Mouse (Mus musculus): Measurements from ENCODE around the gene Gm5089.
A peak's percentile ranks its signal among the peaks of the same experiment; 100 is the strongest.

DNA sequence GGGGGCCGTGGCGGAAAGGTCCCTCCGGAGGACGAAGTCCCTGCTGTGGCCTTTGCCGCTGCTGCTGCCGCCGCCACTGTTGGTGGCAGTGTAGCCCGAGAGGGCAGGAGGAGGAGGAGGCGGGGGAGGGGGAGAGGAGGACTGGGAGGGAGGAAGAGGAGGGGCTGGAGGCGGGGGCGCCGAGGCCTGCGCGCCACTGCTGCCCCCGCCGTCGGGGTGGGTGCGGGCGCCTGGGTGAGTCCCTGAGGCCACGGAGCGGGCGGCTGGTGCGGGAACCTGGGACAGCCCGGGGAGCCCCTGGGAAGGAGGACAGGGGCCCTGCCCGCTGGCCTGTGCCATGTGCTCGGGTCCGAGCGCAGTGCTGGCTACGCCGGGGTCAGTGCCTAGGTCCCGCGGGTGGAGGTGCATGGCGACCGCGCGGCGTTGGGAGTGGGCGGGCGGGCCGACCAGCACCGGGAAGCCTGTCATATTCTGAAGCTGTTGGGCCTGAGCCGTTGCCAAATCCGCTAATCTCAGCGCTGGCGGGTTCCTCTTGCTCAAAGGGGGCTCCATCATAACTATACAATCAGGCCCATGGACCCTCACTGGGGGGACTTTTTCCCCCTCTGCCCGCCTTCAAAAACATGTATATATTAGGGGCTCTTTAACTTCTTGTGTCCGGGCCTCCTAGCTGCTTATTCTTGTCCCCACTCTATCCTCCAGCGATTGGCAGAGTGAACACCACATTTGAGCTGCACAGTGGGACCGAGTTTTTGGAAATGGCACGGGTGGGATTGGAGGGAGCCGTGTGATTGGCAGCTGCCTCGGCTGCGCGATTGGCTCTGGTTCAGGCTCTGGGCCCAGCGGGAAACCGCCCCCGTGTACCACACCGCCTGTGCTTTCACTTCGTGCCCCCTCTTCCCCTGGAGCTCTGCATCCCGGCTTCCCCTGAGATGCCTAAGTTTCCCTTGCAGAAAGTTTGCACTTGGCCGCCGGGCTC is 14.1 kb upstream of the Gm5089 start, which contains the start of gene Zic5:
- no peak for TF ChIP-seq ZNF384 (IDR thresholded peaks at IDR 0.05; ENCODE audit: low read depth, low read length)
- TF ChIP-seq CTCF (IDR thresholded peaks at IDR 0.05 in 2 of 3, conservative IDR thresholded peaks at IDR 0.05 in 1 of 3; ENCODE audit: control insufficient read depth in 1 of 3, insufficient read depth in 1 of 3, low read depth in 2 of 3, low read length in 3 of 3, poor library complexity in 1 of 3, severe bottlenecking in 1 of 3), result peak in 2 of 3 experiments; percentile 1 to 20; a peak in 1 of 6 replicates
- no peak for TF ChIP-seq ZC3H11A (IDR thresholded peaks at IDR 0.05; ENCODE audit: low read depth, low read length)
- peak; percentile 66 to 82 for TF ChIP-seq POLR2A (IDR thresholded peaks at IDR 0.05; ENCODE audit: control insufficient read depth in 1 of 2, insufficient read depth in 1 of 2, low read depth in 1 of 2, low read length in 2 of 2, poor library complexity in 1 of 2)
- TF ChIP-seq MAFK (IDR thresholded peaks at IDR 0.05; ENCODE audit: borderline replicate concordance, low read depth, low read length), result no peak
- no peak for TF ChIP-seq TAL1 (IDR thresholded peaks at IDR 0.05; ENCODE audit: low read length)
- TF ChIP-seq USF2 (IDR thresholded peaks at IDR 0.05; ENCODE audit: borderline replicate concordance in 1 of 2, insufficient read depth in 1 of 2, low read depth in 1 of 2, low read length in 2 of 2), result no peak
- no peak for TF ChIP-seq CHD2 (IDR thresholded peaks at IDR 0.05; ENCODE audit: low read length)
- peak; percentile 72 for TF ChIP-seq TCF12 (IDR thresholded peaks at IDR 0.05; ENCODE audit: low read depth, low read length)
- peak; percentile 57 for TF ChIP-seq HCFC1 (IDR thresholded peaks at IDR 0.05; ENCODE audit: low read depth, low read length)
- TF ChIP-seq MEF2A (IDR thresholded peaks at IDR 0.05; ENCODE audit: extremely low read depth, insufficient replicate concordance, low read depth, low read length, poor library complexity, severe bottlenecking), result no peak
- TF ChIP-seq GATA1 (IDR thresholded peaks at IDR 0.05; ENCODE audit: low read depth, low read length), result no peak
